In the genomic region with DNA sequence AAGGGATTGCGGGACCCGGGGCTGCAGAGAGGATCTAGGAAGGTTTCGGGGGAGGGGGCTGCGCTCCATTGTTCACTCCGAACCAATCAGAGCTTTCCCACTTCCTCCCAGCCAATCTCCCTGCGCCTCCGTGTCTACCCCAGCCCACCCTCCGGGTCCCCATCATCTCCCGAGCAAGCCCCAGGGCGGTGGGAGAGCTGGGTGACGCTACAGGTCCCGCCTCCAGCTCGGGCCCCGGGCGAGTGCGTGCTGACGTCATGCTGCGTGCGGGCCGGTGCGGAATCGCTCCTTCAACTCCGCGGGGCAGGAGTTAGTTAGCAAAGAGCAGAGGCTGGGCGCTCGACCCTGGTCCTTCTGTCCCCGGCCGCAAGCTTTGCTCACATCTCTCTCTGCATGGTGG, we compare ENCODE assay signal across 8 mouse cellular contexts. TPM values are rescaled to one million over a fixed set of nuclear protein-coding genes. Genes with fewer than 3 reads are reported as not detected.
DNase-seq lines count a peak whose midpoint lies in the region; ATAC-seq lines count a peak whose summit lies in the region.

No protein-coding gene starts in this region.

- peaks cover 59% of the 10 kb centered on the region for H3K27me3 ChIP-seq in intestine, embryonic 15.5 days (replicated peaks)

- peak; percentile 64 for DNase-seq in right cerebral cortex, postnatal 4 days
- DNase-seq in right cerebral cortex, postnatal 14 days = no peak
- peak; percentile 48 for DNase-seq in gastrocnemius, postnatal 10 days
- peak; percentile 30 for DNase-seq in lung, postnatal 36 days
- DNase-seq in retina, postnatal 1 day = peak; percentile 94
- no peak for DNase-seq in layer of hippocampus, postnatal 25 days (ENCODE audit: extremely low spot score in 1 of 2, low spot score in 1 of 2)

- peak overlapping the region; percentile 28 for H3K9ac ChIP-seq in intestine, embryonic 15.5 days

- H3K9me3 ChIP-seq in intestine, embryonic 15.5 days = no peaks in the 10 kb centered on the region

- H3K4me2 ChIP-seq in intestine, embryonic 15.5 days (replicated peaks) = peak overlapping the region; percentile 78

- H3K4me3 ChIP-seq in brown adipose tissue, adult 24 weeks (ENCODE audit: insufficient read depth, low read depth, low read length) = peak overlapping the region; percentile 45
- H3K4me3 ChIP-seq in intestine, embryonic 15.5 days (replicated peaks) = peak overlapping the region; percentile 46

- no peak overlapping the region for H3K27ac ChIP-seq in brown adipose tissue, adult 24 weeks (replicated peaks; ENCODE audit: low read depth, low read length)
- no peak overlapping the region for H3K27ac ChIP-seq in intestine, embryonic 15.5 days

- no peaks in the 10 kb centered on the region for H3K36me3 ChIP-seq in intestine, embryonic 15.5 days

- H3K4me1 ChIP-seq in brown adipose tissue, adult 24 weeks (ENCODE audit: control insufficient read depth, insufficient read depth, insufficient read length, low read length) = peaks cover 9% of the 10 kb centered on the region
- H3K4me1 ChIP-seq in intestine, embryonic 15.5 days (replicated peaks) = peaks cover 47% of the 10 kb centered on the region

- under 1% methylated on average over 28 of the region's 28 CpGs for WGBS in intestine, embryonic 15.5 days

- peak; percentile 90 for ATAC-seq in intestine, embryonic 15.5 days

RNA-seq across cellular contexts. Expression of a gene that starts 2.4 kb away (rescaled TPM):
- not detected in 2 replicates for polyA plus RNA-seq in brown adipose tissue, adult 24 weeks (2012; ENCODE audit: insufficient read depth, insufficient read length, missing spikeins)
- not detected for total RNA-seq in gastrocnemius, postnatal 10 days (2021)
- 3.3 and 3.7 TPM in 2 replicates for polyA plus RNA-seq in intestine, embryonic 15.5 days (2015; fragmentation: Nextera tagmentation; extraction: Ambion mirVana)
- not detected for total RNA-seq in layer of hippocampus, postnatal 25 days (2021)

RNA-seq across cellular contexts. Expression of a gene that starts 28.8 kb away (rescaled TPM):
- 1,767 and 2,276 TPM in 2 replicates for polyA plus RNA-seq in brown adipose tissue, adult 24 weeks (2012; ENCODE audit: insufficient read depth, insufficient read length, missing spikeins)
- total RNA-seq in gastrocnemius, postnatal 10 days (2021) = 100 to 1,000 TPM; 216 to 261 TPM
- 288 and 318 TPM in 2 replicates for polyA plus RNA-seq in intestine, embryonic 15.5 days (2015; fragmentation: Nextera tagmentation; extraction: Ambion mirVana)
- total RNA-seq in layer of hippocampus, postnatal 25 days (2021) = 10 to 100 TPM; 45.3 to 46.5 TPM

Comparison
In these comparisons a context has a peak if more than half of its experiments do, and no peak if none do; other contexts are left out.
1. DNase-seq: peak in right cerebral cortex, postnatal 4 days (single experiment), gastrocnemius, postnatal 10 days (single experiment), lung, postnatal 36 days (single experiment) and retina, postnatal 1 day (single experiment); none in right cerebral cortex, postnatal 14 days (single experiment) and layer of hippocampus, postnatal 25 days (0 of 2).
2. RNA of a gene that starts 28.8 kb away (total RNA-seq): 216 to 261 TPM in gastrocnemius, postnatal 10 days; 45.3 to 46.5 TPM in layer of hippocampus, postnatal 25 days; every median in the first group is over 4 times any median in the second.